Mouse (Mus musculus) testis, adult 2 months (tissue): Measurements from ENCODE around the gene Efhc2.

Experiments
- CTCF ChIP-seq: fragments of 200-500 bp; IDR thresholded peaks from 2 replicates; pipeline ENCODE4 v1.5.1; 2012; ENCODE audit warnings: low read depth, mild to moderate bottlenecking, inconsistent platforms, low read length, moderate library complexity; ENCODE audit not compliant: control insufficient read depth, insufficient read depth, insufficient replicate concordance
- POLR2A ChIP-seq: fragments of 200-500 bp; IDR thresholded peaks from 2 replicates; pipeline ENCODE4 v1.6.1; 2012; ENCODE audit warnings: low read depth, mild to moderate bottlenecking, inconsistent platforms, low read length, moderate library complexity; ENCODE audit not compliant: control insufficient read depth

DNA sequence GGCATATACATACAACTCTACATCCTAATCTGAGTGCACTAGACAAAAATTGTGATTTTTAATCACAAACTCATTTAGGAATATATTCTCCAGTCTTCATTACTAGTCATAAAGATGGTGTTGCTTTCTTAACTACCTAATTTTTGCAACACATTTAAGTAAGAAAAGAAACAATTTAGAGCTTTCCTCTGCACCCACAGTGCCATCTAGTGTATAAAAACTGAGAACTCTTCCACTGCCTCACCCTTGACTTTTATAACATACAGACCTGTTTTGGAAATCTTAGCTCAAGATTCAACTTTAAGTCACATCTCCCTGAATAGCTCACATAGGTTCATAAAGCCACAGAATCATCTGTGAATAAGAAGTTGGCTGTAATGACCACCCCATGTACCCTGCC is 101.7 kb downstream of the Efhc2 start:
- TF ChIP-seq CTCF (no peak), POLR2A (no peak)
